Mouse (Mus musculus): Measurements from ENCODE around the gene Agap1.
A peak's percentile ranks its signal among the peaks of the same experiment; 100 is the strongest.

Gene Agap1

DNA sequence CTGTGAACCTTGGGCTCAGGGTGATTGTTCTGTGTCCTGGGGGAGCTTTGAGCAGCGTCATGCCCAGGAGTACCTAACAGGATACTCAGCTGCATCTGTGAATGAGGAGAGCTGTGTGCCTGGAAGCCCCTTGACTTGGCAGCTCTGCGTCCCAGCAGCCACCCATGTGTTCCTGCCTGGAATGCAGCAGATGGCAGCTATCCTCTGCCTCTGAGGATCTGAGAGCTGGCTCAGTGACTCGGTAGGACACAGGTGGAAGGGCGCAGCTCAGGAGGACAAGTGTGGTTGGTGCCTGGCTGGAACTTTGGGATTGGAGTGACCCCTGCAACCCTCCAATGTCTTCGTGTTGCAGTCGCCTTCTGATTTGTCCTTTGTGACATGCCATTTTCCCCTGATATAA, 156.9 kb downstream of the Agap1 start:
- no peak for DNase-seq (ENCODE audit: low read depth, low spot score)

DNA sequence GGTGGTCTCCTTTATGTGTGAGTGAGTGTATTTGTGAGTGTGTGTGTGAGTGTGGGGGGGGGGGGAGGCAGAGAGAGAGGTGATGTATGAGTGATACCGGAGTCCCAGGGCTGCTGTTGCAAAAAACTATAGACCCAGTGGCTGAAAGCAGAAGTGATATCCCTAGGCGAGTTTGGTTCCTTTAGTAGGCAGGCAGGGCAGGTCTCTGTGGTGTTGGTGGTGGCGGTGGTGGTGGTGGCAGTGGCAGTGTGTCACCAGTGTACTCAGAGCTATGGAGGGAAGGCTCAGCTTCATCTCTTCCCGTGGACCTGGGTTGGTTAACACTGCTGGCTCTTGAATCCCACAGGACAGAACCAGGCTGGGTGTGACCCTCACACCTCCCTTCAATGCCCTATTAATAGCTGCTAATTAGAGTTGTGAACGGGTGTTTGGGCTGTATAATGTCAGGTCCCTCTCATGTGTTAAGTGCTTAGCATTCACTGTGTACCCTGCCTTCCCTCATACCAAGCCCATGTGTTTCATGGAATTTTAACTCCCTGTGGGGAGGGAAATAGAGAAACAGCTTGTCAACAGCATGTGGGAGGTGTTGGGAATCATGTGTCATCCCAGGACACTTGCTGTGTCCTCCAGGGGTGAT, 158.7 kb downstream of the Agap1 start:
- no peak for DNase-seq (ENCODE audit: low read depth, low spot score)

DNA sequence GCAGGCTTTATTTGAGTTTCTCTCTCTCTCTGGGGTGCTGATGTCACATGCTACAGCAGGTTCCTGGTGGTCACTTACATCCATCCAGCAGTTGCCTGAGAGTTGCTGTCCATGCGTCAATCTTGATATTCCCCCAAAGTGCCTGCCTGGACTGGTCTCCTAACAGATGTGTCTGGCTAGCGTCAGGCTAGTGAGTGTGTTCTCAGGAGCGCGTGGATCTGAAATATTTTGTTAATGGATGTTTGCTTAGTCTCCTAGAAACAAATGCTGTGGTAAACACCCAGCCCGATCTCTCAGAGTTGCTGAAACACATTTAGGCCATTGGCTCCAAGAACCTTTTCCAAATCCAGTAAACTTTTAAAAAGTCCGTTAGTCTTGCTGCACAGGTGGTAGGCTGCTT, 161.9 kb downstream of the Agap1 start:
- DNase-seq (ENCODE audit: low read depth, low spot score): no peak

DNA sequence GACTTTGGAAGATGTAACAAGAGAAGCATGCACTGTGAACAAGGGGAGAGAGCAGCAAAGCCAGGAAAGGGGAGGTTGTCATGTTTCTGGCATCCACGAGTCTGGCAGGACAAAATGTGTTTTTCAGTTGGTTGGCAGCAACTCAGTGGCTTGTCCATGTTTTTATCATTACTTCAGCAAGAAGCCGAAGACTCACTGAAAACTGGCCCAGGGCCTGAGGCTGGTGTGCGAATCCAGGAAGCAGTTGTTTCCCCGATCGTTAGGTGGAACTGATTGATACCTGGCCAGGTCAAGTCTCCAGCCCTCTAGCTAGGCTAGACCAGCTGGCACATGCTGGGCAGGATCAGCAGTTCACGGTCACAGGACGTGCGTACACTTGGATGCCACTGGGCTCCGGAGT, 162.7 kb downstream of the Agap1 start:
- no peak for DNase-seq (ENCODE audit: low read depth, low spot score)

DNA sequence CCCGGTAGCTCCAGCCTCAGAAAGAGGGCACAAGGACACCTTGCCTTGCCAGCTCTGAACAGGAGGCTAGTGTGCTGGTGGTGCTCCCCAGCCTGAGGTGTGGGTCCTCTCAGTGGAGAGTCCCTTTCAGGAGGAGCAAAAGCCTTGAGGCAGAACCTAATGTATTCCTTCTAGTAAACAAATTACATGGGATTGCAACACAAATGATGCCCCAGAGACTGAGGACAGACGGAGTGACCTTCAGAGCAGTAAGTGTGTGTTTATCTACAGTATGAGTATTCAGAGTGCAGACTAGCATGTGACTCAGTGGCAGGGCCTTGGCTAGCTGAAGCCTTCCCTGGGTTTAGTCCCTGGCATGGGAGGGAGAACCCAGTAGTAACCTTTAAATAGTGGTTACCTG, 165.4 kb downstream of the Agap1 start:
- DNase-seq (ENCODE audit: low read depth, low spot score): peak; percentile 9

DNA sequence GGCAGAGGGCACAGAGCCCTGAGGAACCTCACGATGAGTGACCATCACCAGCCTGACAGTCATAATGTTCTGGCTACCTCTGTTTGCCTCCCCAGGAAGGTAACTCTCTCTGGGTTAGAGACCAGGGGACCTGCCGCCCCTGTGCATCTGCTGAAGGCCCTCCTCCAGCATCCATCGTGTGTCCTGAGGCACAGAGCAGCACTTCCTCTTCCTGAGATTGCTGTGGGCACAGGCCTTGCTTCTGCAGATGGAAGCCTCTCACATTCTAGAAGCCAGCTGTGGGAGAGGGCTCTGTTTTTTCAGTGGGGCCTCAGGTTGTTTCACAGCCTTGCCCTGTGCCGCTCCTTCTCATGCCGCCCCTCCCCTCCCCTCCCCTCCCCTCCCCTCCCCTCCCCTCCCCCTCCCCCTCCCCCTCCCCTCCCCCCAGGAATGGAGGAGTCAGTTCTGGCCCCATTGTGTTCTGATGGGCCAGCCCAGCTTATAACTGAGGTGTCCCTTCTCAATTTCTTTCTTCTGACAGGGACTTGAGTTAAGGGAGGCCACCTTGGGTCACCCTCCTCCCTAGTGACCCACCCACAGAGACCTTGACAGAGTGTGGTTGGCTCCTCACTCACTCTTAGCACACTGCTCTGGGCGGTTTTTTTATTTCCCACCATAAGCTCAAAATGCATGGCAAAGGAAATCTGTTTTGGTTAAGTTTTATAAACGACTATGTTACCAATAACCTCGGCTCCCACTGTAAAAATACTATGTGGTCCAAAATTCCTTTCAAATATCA, 166.6 kb downstream of the Agap1 start:
- no peak for DNase-seq (ENCODE audit: low read depth, low spot score)

DNA sequence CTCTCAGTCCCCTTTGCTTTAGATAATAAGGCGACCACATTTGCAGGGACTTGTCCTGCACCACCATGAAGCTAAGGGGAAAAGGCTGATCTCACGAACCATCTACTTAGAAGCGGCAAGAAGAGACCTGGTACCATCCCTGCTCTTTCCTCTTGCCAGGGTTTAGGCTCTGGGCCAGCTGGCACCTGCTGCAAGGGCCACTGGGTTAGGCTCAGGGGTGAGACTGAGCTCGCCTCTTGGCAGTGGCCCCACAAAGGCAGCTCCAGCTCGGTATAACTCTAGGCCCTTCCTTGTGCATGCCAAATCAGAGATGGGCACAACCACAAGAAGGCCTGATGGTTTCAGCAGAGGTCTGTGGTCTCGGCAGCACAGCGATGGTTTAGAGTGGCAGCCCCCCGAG, 167.3 kb downstream of the Agap1 start:
- DNase-seq (ENCODE audit: low read depth, low spot score): no peak

DNA sequence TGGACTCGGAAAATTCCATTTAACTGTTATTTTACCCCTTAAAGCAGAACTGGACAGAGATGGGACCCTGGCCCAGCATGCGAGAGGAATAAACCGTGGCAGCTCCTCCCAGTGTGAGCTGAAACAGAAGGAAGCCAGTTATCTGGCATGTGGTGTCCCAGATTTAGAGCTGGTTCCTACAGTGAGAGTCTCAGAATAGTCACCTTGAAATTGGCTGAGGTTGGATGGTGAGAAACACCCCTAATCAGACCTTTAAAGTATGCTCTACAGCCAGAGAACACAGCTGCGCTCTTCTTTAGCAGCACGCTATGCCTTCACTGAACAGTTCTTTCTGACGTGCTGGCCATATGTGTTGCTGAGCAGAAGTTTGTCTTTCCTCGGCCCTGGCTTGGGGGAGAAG, 168.2 kb downstream of the Agap1 start:
- no peak for DNase-seq (ENCODE audit: low read depth, low spot score)

DNA sequence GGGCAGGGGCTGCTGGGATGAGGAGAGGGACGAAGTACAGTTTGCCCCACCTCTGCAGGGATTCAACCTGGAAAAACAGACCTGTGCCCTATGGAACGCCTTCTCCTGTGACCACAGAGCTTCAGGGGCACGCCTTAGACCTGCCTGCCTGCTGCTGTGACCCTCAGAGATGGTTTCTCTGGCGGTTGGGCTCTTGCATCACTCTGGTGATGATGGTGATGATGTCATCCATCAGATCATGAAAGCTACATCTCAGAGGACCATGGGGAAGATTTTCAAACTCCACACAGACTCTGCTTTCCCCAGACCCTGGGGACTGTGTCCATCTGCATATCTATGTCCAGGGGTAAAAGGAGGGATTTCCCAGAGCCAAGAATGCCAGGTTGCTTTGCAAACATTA, 170.7 kb downstream of the Agap1 start:
- peak; percentile 33 for DNase-seq (ENCODE audit: low read depth, low spot score)

DNA sequence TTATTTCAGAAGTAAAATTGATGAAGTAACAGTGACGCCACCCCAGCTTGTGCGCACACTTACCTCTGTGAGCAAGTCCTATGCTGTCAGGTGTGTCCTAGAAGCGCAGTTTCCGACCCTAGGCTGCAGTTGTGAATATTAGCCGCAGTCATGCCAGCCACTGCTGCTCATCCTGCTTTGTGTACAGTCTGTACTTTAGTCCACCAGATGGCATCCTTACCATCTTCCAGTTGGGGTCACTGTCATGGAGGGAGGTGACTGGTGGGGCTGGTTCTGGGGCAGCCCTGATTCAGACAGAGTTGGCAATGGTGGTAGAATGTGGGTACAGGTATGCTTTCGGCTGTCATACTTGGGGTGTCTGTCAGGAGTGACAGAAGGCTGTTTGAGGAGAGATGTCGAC, 171.4 kb downstream of the Agap1 start:
- no peak for DNase-seq (ENCODE audit: low read depth, low spot score)

DNA sequence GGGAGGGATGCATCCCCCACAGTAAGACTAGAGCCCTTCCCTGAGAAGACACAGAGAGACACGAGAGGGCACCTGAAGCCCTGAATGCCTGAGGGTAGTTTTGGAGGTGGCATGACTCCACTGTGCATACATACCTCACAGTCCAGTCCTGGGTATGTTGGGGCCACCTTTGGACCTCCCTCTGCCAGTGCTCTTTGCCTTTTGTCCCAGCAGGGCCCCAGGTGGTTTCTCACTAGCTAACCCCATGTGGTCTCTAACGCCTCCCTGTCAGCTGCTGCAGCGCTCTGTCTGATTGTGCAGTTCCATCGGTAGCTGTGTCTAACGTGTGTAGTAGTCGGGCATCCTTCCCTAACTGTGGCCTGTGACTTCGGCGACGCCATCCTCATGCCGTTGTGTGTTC, 172.3 kb downstream of the Agap1 start:
- DNase-seq (ENCODE audit: low read depth, low spot score): no peak

DNA sequence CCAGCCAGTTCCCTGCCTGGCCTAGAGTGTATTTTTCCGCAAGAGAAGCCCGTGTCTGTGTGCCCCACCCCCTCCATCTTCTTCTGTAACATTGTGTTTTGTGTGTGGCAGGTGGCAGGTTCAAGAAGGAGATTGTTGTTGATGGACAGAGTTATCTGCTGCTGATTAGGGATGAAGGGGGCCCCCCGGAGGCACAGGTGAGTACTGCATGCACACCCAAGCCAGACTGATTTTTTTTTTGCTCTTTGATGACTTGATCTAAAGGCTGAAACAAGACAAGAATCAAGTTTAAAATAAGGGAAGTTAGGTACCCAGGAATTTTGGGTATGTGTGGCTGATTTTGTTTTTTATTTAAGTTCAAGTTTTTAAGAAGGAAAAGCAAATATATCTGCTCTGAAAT, 173.0 kb downstream of the Agap1 start:
- DNase-seq (ENCODE audit: low read depth, low spot score): peak; percentile 26

DNA sequence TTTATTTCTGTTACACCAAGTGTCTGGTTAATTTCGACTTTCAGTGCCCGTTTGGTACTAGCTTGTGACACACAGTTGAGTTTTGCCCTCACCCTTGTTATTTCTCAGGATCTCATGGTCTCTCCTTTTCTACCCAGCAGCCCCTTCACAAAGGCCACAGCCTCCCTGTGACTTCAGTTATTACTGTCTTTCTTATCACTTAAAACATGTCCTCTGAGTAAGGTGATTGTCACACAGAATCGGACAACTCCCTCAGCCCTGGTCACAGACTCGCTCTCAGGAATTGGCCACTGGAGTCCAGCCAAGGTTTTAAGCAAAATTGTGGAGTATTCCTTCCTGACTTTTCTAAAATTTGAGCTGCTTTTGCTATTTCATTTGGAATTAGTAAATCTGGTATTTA, 176.2 kb downstream of the Agap1 start:
- no peak for DNase-seq (ENCODE audit: low read depth, low spot score)

DNA sequence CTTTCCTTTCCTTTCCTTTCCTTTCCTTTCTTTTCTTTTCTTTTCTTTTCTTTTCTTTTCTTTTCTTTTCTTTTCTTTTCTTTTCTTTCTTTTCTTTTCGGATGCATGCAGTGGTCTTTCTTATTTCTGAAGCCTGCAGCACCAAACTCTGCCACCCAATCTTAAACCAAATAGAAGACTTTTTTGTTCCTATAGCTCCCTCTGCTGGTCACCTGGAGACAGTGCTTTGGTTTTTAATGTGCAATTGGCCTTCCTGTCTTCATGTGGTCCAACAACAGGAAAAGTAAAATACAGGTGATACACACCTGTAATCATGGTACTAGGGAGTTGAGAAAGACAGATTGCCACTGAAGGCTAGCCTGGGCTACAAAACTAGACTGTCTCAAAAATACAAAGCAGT, 177.1 kb downstream of the Agap1 start:
- DNase-seq (ENCODE audit: low read depth, low spot score): peak; percentile 80

DNA sequence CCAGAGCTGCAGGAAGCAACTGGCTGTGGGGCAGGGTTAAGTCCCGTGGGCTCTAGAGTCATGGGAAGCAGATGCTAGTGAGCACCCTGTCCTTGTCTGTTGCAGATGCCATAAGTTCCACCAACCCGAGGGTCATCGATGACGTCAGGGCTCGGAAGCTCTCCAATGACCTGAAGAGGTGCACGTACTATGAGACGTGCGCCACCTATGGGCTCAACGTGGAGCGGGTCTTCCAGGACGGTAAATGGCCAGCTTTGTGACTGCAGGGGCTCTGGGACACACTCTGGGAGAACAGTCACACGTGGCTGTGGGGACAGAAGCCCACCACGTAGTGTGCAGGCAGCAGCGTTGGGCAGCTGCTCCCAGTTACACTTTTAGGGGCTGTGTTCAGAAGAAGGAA, 179.4 kb downstream of the Agap1 start:
- DNase-seq (ENCODE audit: low read depth, low spot score): no peak

DNA sequence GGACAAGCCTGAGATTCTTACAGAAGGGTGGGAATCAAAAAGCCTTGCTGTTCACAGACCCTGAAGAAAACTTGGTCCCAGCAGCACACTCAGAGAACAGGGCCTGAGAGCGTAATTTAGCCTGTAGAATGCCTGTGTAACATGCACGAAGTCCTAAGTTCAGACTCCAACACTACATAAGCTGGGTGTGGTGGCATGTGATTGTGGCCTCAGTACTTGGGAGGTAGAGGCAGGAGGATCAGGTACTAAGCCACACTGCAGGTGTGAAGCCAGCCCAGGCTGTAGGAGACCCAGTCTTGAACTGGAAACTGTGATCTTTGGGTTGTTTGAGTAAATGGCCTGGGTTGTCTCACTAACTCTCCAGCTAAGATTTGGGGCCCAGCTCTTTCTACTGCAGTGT, 180.5 kb downstream of the Agap1 start:
- DNase-seq (ENCODE audit: low read depth, low spot score): no peak

DNA sequence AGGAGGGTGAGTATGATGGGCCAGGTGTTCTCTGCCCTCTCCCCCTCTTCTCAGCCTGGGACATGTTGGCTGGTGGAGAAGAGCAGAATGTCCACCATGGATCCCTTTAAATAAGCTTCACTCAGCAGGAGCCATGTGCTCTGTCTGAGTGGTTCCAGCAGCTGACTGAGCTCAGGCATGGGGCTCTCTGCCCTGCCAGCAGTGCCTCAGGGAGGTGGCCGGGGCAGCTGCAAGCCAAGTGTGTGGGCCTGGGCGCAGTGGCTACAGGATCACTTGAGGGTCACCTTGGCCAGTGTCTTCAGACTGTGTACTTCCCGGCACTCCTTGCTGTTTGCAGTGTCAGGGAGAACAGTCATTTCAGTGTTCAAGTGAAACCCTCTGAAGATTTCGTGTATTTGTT, 183.1 kb downstream of the Agap1 start:
- no peak for DNase-seq (ENCODE audit: low read depth, low spot score)

DNA sequence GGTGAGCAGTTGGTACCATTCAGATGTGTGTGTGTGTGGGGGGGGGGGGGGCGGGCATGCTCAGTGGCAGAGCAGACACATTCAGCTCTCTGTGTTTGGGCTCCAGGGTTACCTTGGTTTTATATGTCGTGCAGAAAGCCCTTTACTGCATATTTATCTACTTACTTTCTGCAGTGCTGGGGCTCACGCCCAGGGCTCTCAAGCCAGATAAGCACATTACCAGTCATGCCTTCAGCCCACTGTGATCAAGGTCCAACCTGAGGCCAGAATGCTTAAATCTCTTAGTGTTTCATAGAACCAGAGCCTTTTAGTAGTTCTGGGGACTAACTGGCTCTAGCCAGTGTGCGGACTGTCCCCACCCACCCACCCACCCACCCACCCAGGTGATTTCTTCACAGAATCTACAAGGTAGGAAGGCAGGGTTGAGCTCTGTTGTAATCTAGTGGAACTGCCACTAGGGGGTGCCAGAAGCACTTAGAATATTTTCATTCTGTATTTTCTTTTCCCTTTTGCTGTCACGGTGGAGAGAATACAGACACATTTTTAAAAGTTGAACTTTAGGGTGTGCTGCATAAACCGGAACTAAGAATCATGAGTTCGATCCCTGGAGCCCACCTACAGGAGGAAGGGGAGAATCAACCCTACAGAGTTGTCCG, 189.0 kb downstream of the Agap1 start:
- DNase-seq (ENCODE audit: low read depth, low spot score): peak; percentile 69

DNA sequence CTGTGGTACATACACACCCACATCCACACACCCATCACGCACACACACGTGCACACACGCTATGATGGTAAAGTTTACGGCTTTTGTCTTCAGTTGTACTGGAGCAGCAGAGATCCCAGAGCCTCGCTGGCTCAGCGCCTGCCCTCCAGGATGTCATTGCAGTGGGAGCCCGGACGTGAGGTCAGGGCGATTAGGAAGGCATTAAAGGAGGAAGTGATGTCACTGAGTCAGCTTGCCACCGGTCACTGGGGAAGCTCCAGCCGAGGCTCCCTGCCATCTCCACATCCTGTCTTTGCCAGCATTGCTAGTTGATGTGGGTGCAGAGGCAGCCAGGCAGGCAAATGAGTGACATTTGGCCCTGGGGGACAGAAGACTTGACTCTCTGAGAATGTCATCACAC, 189.5 kb downstream of the Agap1 start:
- DNase-seq (ENCODE audit: low read depth, low spot score): peak; percentile 23

DNA sequence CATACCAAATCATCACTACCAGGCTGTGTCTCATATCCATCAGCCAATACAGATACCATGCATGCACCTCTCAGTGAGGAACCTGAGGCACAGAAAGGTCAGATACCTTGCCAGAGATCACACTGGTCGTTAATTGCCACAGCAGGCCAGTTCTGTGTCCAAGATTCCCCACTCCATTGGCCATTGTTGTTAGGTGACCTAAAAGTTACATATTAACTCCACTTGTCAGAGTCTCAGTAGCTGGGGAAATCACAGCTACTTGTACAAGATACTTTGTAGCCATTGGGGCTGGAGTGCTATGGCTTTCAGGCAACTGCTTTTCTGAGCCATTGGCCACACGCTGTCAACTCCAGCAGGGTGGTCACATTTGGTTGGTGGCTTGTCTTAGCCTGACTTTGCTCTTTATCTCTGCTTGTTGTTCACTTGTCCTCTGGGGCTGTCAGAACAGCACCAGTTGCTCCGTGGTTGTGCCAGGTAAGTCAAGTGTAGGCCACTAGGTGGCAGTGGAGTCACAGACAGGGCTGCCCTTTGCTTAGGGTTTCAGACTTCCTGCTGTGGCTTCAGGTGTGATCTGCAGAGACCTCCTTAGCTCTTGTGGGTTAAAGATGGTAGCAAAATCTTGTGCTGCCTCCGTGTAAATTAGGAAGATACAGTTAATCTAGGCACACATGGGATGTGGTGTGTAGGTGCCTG, 191.9 kb downstream of the Agap1 start:
- peak; percentile 80 for DNase-seq (ENCODE audit: low read depth, low spot score)

DNA sequence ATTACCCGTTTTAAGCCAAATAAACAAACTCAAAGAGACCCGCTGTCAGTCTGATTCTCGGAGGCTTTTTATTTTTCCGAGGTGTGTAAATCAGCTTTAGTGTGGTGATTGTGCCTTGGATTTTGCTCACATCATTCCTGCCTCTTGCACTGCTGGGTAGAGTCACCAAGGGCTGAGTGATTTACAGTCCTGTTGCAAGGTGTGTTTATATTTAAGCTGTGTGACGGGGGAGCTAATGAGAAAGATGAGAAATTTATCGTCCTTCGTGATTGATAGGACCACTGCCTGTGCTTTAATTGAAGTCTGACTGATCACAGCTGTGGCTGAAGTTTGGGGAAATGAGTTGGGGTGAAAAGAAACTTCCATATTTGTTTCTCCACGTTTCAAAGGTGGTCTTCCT, 192.9 kb downstream of the Agap1 start:
- no peak for DNase-seq (ENCODE audit: low read depth, low spot score)

DNA sequence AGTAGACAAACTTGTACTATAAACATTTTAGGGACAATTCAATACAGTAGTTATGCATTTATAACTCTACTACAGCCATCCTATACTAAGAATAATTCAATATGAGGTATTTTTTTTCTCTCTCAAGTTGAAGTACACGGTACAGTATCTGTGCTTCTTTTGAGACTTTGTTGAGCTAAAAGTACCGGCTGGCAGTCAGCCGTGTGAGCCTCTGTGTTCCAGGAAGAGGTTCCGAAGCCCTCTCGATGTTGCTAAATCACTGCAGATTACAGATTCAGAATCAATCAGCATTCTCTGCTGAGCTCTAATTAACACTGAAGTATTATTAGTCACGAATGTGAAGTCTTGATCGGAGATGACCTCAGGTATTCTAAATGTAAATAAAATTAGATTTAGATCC, 196.0 kb downstream of the Agap1 start:
- DNase-seq (ENCODE audit: low read depth, low spot score): no peak
